Mouse (Mus musculus): ENCODE results near the gene Ucn. TPM values are rescaled to one million over a fixed set of nuclear protein-coding genes. Genes with fewer than 3 reads are reported as not detected.
A peak's percentile ranks its signal among the peaks of the same experiment; 100 is the strongest.

Ucn gene
- not detected for total RNA-seq (2021)
- long read RNA-seq, experiment 1: 0 reads
- long read RNA-seq, experiment 2: 0 reads

GRCm38 (mm10) chr5:31138241-31138967 lies at the start of gene Ucn:
Gene Ucn (minus strand): TSS chr5:31138829.
- DNase-seq (ENCODE audit: low spot score in 2 of 2): no peak

GRCm38 (mm10) chr5:31183678-31184077 lies 45.0 kb upstream of the Ucn start:
- no peak for DNase-seq (ENCODE audit: low spot score in 2 of 2)

- DNase-seq (ENCODE audit: low spot score in 2 of 2): no peak
Observed at GRCm38 (mm10) chr5:31181183-31181770, 42.6 kb upstream of the Ucn start.

GRCm38 (mm10) chr5:31179766-31180630 lies 41.4 kb upstream of the Ucn start, which contains the start of the genes Gm29609 and Gtf3c2:
Gene Gm29609 (minus strand): TSS chr5:31179911.
Gene Gtf3c2 (minus strand): TSS chr5:31180144.
- peak; percentile 96 to 98 for DNase-seq (ENCODE audit: low spot score in 2 of 2)

GRCm38 (mm10) chr5:31179301-31179765 lies 40.7 kb upstream of the Ucn start:
- no peak for DNase-seq (ENCODE audit: low spot score in 2 of 2)

GRCm38 (mm10) chr5:31168630-31169029 lies 30.0 kb upstream of the Ucn start:
- DNase-seq (ENCODE audit: low spot score in 2 of 2): no peak

GRCm38 (mm10) chr5:31164878-31165277 lies 26.2 kb upstream of the Ucn start:
- DNase-seq (ENCODE audit: low spot score in 2 of 2): no peak

- DNase-seq (ENCODE audit: low spot score in 2 of 2): no peak
Observed at GRCm38 (mm10) chr5:31162462-31162861, 23.8 kb upstream of the Ucn start.

GRCm38 (mm10) chr5:31154152-31154553 lies 15.5 kb upstream of the Ucn start, which contains the start of gene Mpv17:
Gene Mpv17 (minus strand): TSS chr5:31154251.
- peak; percentile 80 to 86 for DNase-seq (ENCODE audit: low spot score in 2 of 2)

GRCm38 (mm10) chr5:31153516-31154151 lies 15.0 kb upstream of the Ucn start:
- DNase-seq (ENCODE audit: low spot score in 2 of 2): no peak

- DNase-seq (ENCODE audit: low spot score in 2 of 2): no peak
Observed at GRCm38 (mm10) chr5:31151746-31152145, 13.1 kb upstream of the Ucn start.

- DNase-seq (ENCODE audit: low spot score in 2 of 2): no peak
Observed at GRCm38 (mm10) chr5:31149781-31150180, 11.2 kb upstream of the Ucn start.

GRCm38 (mm10) chr5:31138968-31139425 lies 368 bp upstream of the Ucn start:
- DNase-seq (ENCODE audit: low spot score in 2 of 2): no peak

GRCm38 (mm10) chr5:31137658-31138057 lies 971 bp downstream of the Ucn start:
- no peak for DNase-seq (ENCODE audit: low spot score in 2 of 2)

- no peak for DNase-seq (ENCODE audit: low spot score in 2 of 2)
Observed at GRCm38 (mm10) chr5:31136730-31137424, 1.8 kb downstream of the Ucn start.

GRCm38 (mm10) chr5:31126050-31126449 lies 12.6 kb downstream of the Ucn start:
- no peak for DNase-seq (ENCODE audit: low spot score in 2 of 2)

- DNase-seq (ENCODE audit: low spot score in 2 of 2): no peak
Observed at GRCm38 (mm10) chr5:31123481-31123880, 15.1 kb downstream of the Ucn start.

GRCm38 (mm10) chr5:31121111-31121510 lies 17.5 kb downstream of the Ucn start:
- no peak for DNase-seq (ENCODE audit: low spot score in 2 of 2)

- no peak for DNase-seq (ENCODE audit: low spot score in 2 of 2)
Observed at GRCm38 (mm10) chr5:31116912-31117311, 21.7 kb downstream of the Ucn start.

GRCm38 (mm10) chr5:31116354-31116753 lies 22.3 kb downstream of the Ucn start, which contains the start of gene Trim54:
Gene Trim54 (plus strand): TSS chr5:31116712.
- DNase-seq (ENCODE audit: low spot score in 2 of 2): no peak

Data from layer of hippocampus, postnatal 14 days (tissue).